Mouse (Mus musculus): ENCODE measurements around the gene Tmem88. TPM values are rescaled to one million over a fixed set of nuclear protein-coding genes. Genes with fewer than 3 reads are reported as not detected.
A peak's percentile ranks its signal among the peaks of the same experiment; 100 is the strongest.

The Tmem88 gene
- polyA plus RNA-seq, 1 experiment from 2014 or later: 7.1 TPM

GRCm38 (mm10) chr11:69410045-69410309 is 11.9 kb upstream of the Tmem88 start:
- no peaks in the 10 kb centered on the region for H3K9me3 ChIP-seq (replicated peaks)
- ATAC-seq (ENCODE audit: insufficient read depth): no peak
- H3K36me3 ChIP-seq (replicated peaks): peaks cover 32% of the 10 kb centered on the region
- peak overlapping the region; percentile 100 for H3K4me2 ChIP-seq
- peak overlapping the region; percentile 69 for H3K4me3 ChIP-seq (replicated peaks)
- peak overlapping the region; percentile 92 for H3K27ac ChIP-seq (replicated peaks)
- peak overlapping the region; percentile 83 for H3K9ac ChIP-seq
- H3K27me3 ChIP-seq: 0 out of 2 replicates have a peak, but pooled peaks cover 2% of the 10 kb centered on the region
- H3K4me1 ChIP-seq (replicated peaks): peaks cover 81% of the 10 kb centered on the region
- under 1% methylated on average over 18 of the region's 18 CpGs for whole genome bisulfite sequencing (ENCODE audit: insufficient replicate concordance)

DNA sequence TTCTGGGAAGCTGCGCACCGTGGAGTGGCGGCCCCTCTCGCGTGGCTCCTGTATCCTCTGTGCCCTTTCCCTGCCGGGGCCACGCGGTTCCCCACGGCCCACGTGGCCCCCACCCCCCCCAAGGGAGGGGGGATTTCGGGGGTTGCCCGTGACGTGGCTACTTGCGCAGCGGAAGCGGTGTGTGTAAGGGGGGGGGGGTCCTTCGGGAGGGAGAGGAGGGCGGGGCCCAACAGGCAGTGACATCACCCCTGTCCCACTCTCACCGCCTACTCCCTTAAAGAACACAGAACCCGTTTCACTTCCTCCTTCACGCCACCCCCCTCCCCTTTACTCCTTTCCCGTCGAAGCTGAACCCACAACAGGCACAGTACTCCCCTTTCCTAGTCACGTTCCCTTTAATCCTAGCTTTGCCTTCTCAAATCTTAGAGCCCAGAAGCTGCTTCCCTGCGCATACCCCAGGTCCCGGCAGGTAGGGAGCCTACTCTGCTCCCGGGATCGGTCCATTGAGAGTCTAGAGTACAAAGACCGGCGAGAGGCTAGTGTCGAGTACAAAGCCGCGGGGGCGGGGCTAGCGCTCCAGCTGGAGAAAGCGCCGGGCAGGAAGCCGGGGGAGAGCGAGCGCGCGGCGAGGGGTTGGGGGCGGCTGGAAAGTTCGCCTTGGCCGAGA is 11.5 kb upstream of the Tmem88 start:
- peak overlapping the region; percentile 92 for H3K27ac ChIP-seq (replicated peaks)
- peaks cover 77% of the 10 kb centered on the region for H3K4me1 ChIP-seq (replicated peaks)
- peak overlapping the region; percentile 83 for H3K9ac ChIP-seq
- peak; percentile 17; the same call in 1 of the 2 replicates for ATAC-seq (ENCODE audit: insufficient read depth)
- peaks cover 36% of the 10 kb centered on the region for H3K36me3 ChIP-seq (replicated peaks)
- H3K4me2 ChIP-seq: peak overlapping the region; percentile 100
- peak overlapping the region; percentile 69 for H3K4me3 ChIP-seq (replicated peaks)
- no peaks in the 10 kb centered on the region for H3K9me3 ChIP-seq (replicated peaks)
- WGBS (ENCODE audit: insufficient replicate concordance): under 1% methylated on average over 46 of the region's 46 CpGs
- H3K27me3 ChIP-seq: no peaks in the 10 kb centered on the region

GRCm38 (mm10) chr11:69408541-69409377 is 10.7 kb upstream of the Tmem88 start:
- Histone ChIP-seq H3K27ac (replicated peaks) (peak overlapping the region; percentile 92), H3K4me2 (peak overlapping the region; percentile 100), H3K27me3 (no peaks in the 10 kb centered on the region), H3K4me1 (replicated peaks) (peaks cover 69% of the 10 kb centered on the region), H3K9me3 (replicated peaks) (no peaks in the 10 kb centered on the region), H3K9ac (peak overlapping the region; percentile 83), H3K36me3 (replicated peaks) (peaks cover 44% of the 10 kb centered on the region), H3K4me3 (replicated peaks) (peak overlapping the region; percentile 69)
- ATAC-seq (ENCODE audit: insufficient read depth): peak; percentile 83
- under 1% methylated on average over 33 of the region's 33 CpGs for WGBS (ENCODE audit: insufficient replicate concordance)

DNA sequence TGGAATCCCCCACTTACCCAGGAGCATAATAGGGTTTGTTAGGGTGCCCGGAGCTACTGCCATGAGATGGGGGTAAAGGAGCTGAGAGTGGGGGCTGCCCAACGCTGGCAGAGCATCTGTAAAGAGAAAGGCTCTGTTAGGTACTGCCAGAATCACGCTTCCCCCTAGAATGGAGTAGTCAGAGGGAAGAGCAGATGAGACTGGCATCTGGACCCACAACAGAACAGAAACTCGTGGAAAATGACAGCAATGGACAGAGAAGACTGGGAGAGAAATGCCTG is 9.6 kb upstream of the Tmem88 start:
- peaks cover 58% of the 10 kb centered on the region for H3K4me1 ChIP-seq (replicated peaks)
- no peaks in the 10 kb centered on the region for H3K9me3 ChIP-seq (replicated peaks)
- H3K4me2 ChIP-seq: peak overlapping the region; percentile 100
- WGBS (ENCODE audit: insufficient replicate concordance): 78% methylated on average over 4 of the region's 4 CpGs
- peaks cover 49% of the 10 kb centered on the region for H3K36me3 ChIP-seq (replicated peaks)
- H3K27ac ChIP-seq (replicated peaks): no peak overlapping the region; the same call in 1 of the 2 replicates
- no peak for ATAC-seq (ENCODE audit: insufficient read depth)
- no peak overlapping the region for H3K9ac ChIP-seq
- H3K4me3 ChIP-seq (replicated peaks): no peak overlapping the region; the same call in 1 of the 2 replicates
- no peaks in the 10 kb centered on the region for H3K27me3 ChIP-seq

GRCm38 (mm10) chr11:69406867-69407723 is 9.1 kb upstream of the Tmem88 start:
- WGBS (ENCODE audit: insufficient replicate concordance): 84% methylated on average over 16 of the region's 16 CpGs
- H3K36me3 ChIP-seq (replicated peaks): peaks cover 52% of the 10 kb centered on the region
- no peak overlapping the region for H3K9ac ChIP-seq
- H3K4me3 ChIP-seq (replicated peaks): no peak overlapping the region
- H3K27me3 ChIP-seq: no peaks in the 10 kb centered on the region
- no peaks in the 10 kb centered on the region for H3K9me3 ChIP-seq (replicated peaks)
- H3K4me2 ChIP-seq: peak overlapping the region; percentile 100; the same call in 1 of the 2 replicates
- peaks cover 53% of the 10 kb centered on the region for H3K4me1 ChIP-seq (replicated peaks)
- ATAC-seq (ENCODE audit: insufficient read depth): no peak
- H3K27ac ChIP-seq (replicated peaks): no peak overlapping the region

DNA sequence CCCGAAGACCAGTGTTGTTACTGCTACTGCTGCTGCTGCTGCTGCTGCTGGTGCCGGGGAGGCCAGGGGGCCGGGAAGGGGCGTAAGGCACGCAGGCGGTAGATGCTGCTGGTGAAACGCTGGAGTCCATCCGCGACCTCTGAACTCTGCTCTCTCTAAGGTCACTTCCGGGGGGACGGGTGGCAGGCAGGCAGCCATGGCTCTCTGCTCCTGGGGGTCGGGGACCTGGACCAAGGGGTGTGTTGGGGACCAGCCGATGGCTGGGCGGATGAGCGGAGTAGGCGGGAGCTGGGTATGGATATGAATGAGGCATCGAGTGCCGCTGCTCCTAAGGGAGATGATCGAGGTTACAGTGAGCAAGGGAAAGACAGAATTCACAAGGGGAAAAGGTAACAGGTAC is 8.2 kb upstream of the Tmem88 start:
- no peak overlapping the region for H3K4me3 ChIP-seq (replicated peaks)
- no peak overlapping the region for H3K27ac ChIP-seq (replicated peaks)
- ATAC-seq (ENCODE audit: insufficient read depth): no peak
- H3K36me3 ChIP-seq (replicated peaks): peaks cover 60% of the 10 kb centered on the region
- 88% methylated on average over 19 of the region's 19 CpGs for WGBS (ENCODE audit: insufficient replicate concordance)
- peaks cover 49% of the 10 kb centered on the region for H3K4me1 ChIP-seq (replicated peaks)
- no peak overlapping the region for H3K4me2 ChIP-seq
- H3K27me3 ChIP-seq: no peaks in the 10 kb centered on the region
- no peaks in the 10 kb centered on the region for H3K9me3 ChIP-seq (replicated peaks)
- H3K9ac ChIP-seq: no peak overlapping the region

DNA sequence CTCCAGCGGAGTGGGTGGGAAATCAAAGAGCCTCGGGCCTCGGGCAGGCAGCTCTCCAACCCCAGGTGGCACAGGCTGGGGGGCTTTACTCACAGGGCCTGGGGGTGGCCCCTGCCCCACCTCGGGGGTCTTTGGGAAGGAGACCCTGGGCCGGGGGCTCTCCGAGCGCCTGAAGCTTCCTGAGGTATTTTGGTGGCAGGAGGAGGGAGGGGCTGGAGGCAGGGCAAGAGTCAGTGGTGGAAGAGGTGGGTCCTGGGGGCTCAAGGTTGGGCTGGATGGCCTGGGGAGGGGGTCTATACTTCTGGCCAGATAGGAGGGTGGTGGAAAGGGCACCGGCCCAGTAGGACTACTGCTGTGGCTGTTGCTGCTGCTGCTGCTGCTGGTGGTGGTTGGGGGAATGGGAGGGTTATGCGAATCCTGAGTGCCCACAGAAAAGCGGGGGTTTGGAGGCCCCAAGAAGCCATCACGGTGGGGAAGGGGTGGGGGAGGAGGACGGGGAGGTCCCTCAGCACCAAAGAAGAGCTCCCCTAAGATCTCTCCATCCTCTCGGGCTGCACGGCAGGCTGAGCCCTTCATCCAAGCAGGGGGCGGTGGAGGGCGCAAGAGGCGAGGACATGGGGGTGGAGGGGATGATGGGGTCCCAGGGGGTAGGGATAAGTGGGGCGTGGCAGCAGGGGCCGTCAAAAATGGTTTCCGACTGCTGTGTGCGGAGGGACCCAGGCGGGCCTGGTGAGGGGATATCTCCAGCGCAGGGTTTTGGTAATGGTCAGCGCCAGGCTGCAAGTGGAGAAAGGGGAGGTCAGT is 7.6 kb upstream of the Tmem88 start:
- H3K9me3 ChIP-seq (replicated peaks): no peaks in the 10 kb centered on the region
- no peak overlapping the region for H3K27ac ChIP-seq (replicated peaks)
- WGBS (ENCODE audit: insufficient replicate concordance): 80% methylated on average over 24 of the region's 24 CpGs
- no peak overlapping the region for H3K4me3 ChIP-seq (replicated peaks)
- H3K36me3 ChIP-seq (replicated peaks): peaks cover 64% of the 10 kb centered on the region
- H3K9ac ChIP-seq: no peak overlapping the region
- ATAC-seq (ENCODE audit: insufficient read depth): no peak
- H3K4me1 ChIP-seq (replicated peaks): peaks cover 46% of the 10 kb centered on the region
- H3K4me2 ChIP-seq: no peak overlapping the region
- no peaks in the 10 kb centered on the region for H3K27me3 ChIP-seq

DNA sequence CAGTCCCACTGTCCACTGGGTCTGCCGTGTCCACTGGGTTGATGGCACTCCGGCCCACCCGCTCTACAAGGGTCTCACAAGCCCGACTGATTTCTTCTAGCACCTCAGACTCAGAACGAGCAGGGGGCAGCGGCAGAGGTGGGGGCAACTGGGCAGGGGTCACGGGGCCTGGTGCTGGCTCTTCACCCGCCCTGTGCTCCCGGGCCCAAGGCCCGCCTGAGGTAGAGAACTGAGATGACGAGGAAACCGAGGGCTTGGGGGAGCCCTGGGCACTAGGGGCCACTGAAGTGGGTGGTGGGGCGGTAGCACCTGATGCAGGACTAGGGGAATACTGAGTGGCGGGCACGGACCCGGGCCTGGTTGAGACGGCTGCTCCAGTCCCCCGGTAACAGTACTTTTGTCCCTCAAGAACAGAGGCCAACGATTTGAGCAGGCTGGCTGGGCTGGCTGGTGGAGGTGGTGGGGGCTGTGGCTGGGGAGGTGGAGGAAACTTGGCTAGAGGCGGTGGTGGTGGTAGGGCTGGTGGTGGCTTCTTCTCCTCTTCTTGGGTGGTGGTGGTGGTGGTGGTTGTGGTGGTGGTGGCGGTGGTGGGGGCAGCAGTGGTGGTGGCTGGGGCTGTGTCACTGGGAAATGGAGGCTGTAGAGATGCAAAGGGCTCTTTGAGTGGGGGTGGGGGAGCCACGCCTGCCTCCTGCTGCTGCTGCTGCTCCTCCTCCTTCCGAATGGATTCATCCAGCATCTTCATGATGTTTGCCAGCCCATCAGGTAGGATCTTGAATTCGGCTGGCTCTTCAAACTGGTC is 6.8 kb upstream of the Tmem88 start:
- H3K9ac ChIP-seq: no peak overlapping the region
- ATAC-seq (ENCODE audit: insufficient read depth): no peak
- 80% methylated on average over 24 of the region's 24 CpGs for WGBS (ENCODE audit: insufficient replicate concordance)
- no peak overlapping the region for H3K27ac ChIP-seq (replicated peaks)
- H3K36me3 ChIP-seq (replicated peaks): peaks cover 72% of the 10 kb centered on the region
- no peaks in the 10 kb centered on the region for H3K27me3 ChIP-seq
- H3K4me2 ChIP-seq: no peak overlapping the region
- peaks cover 38% of the 10 kb centered on the region for H3K4me1 ChIP-seq (replicated peaks)
- H3K4me3 ChIP-seq (replicated peaks): no peak overlapping the region
- no peaks in the 10 kb centered on the region for H3K9me3 ChIP-seq (replicated peaks)

DNA sequence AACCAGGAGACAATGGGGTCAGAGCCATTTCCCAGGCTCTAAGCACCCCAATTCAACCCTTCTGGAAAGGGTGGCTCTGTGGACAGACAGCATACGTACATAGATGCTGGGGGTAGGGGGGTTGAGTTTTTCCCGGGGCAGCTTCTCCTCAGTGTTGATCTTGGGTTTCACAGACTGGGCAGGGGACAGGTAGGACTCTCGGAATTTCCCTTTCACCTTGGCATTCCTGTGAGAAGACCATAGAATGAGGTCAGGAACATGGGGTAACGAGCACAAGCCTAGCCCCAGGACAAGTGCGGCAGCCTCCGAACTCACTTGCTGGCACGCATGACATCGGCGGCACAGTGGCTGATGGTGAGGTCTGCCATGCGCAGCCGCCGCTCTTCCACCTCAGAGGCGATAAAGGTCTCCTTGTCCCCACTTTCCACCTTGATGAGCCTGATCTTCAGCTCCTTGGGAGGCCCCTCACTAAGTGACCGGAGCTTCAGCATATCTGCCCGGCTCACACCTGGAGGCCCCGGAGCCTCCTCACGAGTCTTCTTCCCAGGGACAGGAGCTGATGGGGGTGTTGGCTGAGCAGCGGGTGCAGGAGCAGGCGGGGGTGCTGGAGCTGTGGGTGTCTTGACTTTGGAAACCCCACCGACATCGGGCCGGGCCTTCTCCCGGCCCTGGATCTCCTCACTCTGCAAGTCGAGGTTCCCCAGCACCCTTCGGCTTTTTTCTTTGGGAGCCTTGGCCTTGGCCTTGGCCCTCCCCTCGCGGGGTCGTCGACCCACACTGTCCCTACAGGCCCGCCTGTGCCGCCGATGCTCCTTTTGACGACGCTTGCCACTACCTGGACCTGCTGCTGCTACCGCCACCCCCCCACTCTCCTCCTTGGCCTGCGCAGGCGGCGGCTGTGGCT is 5.9 kb upstream of the Tmem88 start:
- ATAC-seq (ENCODE audit: insufficient read depth): no peak
- H3K36me3 ChIP-seq (replicated peaks): peaks cover 78% of the 10 kb centered on the region
- no peak overlapping the region for H3K9ac ChIP-seq
- 87% methylated on average over 38 of the region's 38 CpGs for WGBS (ENCODE audit: insufficient replicate concordance)
- no peaks in the 10 kb centered on the region for H3K9me3 ChIP-seq (replicated peaks)
- H3K27me3 ChIP-seq: no peaks in the 10 kb centered on the region
- no peak overlapping the region for H3K27ac ChIP-seq (replicated peaks)
- H3K4me1 ChIP-seq (replicated peaks): peaks cover 29% of the 10 kb centered on the region
- no peak overlapping the region for H3K4me3 ChIP-seq (replicated peaks)
- H3K4me2 ChIP-seq: no peak overlapping the region
